In genomic region chr7:96635830-96636440, GRCm38 (mm10) we compare ENCODE assay signal across 18 mouse cellular contexts.
"Had no signal": no experiment of that assay in that cellular context is flagged by ENCODE, and none has a peak within 500 bp of the region (broad histone marks: within the 10 kb centered on the region; RNA-seq: fewer than 3 reads in every experiment).

No protein-coding gene starts in this region.

- ATAC-seq: intestine, embryonic 15.5 days; liver, postnatal 0 days; lung, postnatal 0 days had no signal

- DNase-seq: kidney, adult 18-20 months; kidney, postnatal 36 days; layer of hippocampus, postnatal 36 days; liver, postnatal 0 days; lung, embryonic 14.5 days; midbrain, embryonic 14.5 days; thymus, adult 18-20 months; thymus, postnatal 4 days had no signal

- H3K4me3 ChIP-seq: intestine, embryonic 15.5 days; left cerebral cortex, adult 2 months; limb, embryonic 12.5 days; limb, embryonic 15.5 days; midbrain, embryonic 10.5 days; neural tube, embryonic 13.5 days had no signal

- H3K27me3 ChIP-seq: intestine, embryonic 15.5 days; limb, embryonic 12.5 days; limb, embryonic 15.5 days; neural tube, embryonic 13.5 days had no signal

- H3K36me3 ChIP-seq: intestine, embryonic 15.5 days; limb, embryonic 12.5 days; limb, embryonic 15.5 days; midbrain, embryonic 10.5 days; neural tube, embryonic 13.5 days had no signal

- H3K27ac ChIP-seq: intestine, embryonic 15.5 days; left cerebral cortex, adult 2 months; limb, embryonic 12.5 days; limb, embryonic 15.5 days; liver, embryonic 14.5 days; macrophage; midbrain, embryonic 10.5 days; neural tube, embryonic 13.5 days had no signal

- H3K9ac ChIP-seq: intestine, embryonic 15.5 days; limb, embryonic 12.5 days; limb, embryonic 15.5 days; liver, embryonic 14.5 days; liver, postnatal 0 days; lung, embryonic 14.5 days; neural tube, embryonic 13.5 days had no signal

- H3K9me3 ChIP-seq: intestine, embryonic 15.5 days; limb, embryonic 15.5 days; midbrain, embryonic 10.5 days; neural tube, embryonic 13.5 days had no signal

- H3K4me1 ChIP-seq: intestine, embryonic 15.5 days; limb, embryonic 15.5 days; neural tube, embryonic 13.5 days had no signal

- H3K4me2 ChIP-seq: intestine, embryonic 15.5 days; limb, embryonic 12.5 days; limb, embryonic 15.5 days; liver, embryonic 11.5 days; lung, embryonic 14.5 days; neural tube, embryonic 13.5 days had no signal
